Mouse (Mus musculus): ENCODE measurements around the gene Tmem247. TPM values are rescaled to one million over a fixed set of nuclear protein-coding genes. Genes with fewer than 3 reads are reported as not detected.

The Tmem247 gene
- polyA plus RNA-seq (2012; rRNA removed) (not detected in 2 replicates), polyA plus RNA-seq (2014; fragmentation: Nextera tagmentation; extraction: Ambion mirVana) (not detected in 2 replicates)

- Histone ChIP-seq H3K36me3 (replicated peaks; ENCODE audit: control insufficient read depth, insufficient read depth, low read depth) (no peaks in the 10 kb centered on the region), H3K4me1 (replicated peaks; ENCODE audit: control insufficient read depth in 2 of 2, insufficient read depth in 2 of 2, low read length in 1 of 2) (peaks cover 0 to 1% of the 10 kb centered on the region in 2 experiments; a peak in 1 of 4 replicates), H3K9me3 (ENCODE audit: control insufficient read depth, low read length) (no peaks in the 10 kb centered on the region), H3K27ac (no peak within 1 kb of the TSS), H3K9ac (replicated peaks) (no peak within 1 kb of the TSS), H3K4me3 (ENCODE audit: insufficient read depth in 1 of 2, low read depth in 2 of 2, low read length in 2 of 2) (no peak within 1 kb of the TSS), H3K27me3 (ENCODE audit: control insufficient read depth, insufficient read depth, low read length) (no peaks in the 10 kb centered on the region), H3K4me2 (ENCODE audit: low read depth) (no peak within 1 kb of the TSS)
- TF ChIP-seq CTCF (IDR thresholded peaks at IDR 0.05; ENCODE audit: low read depth) = no peak
- no peak for TF ChIP-seq EP300 (IDR thresholded peaks at IDR 0.05; ENCODE audit: low read depth)
- WGBS (ENCODE audit: insufficient replicate concordance) = 76% methylated on average over 10 of the region's 10 CpGs
- DNase-seq (ENCODE audit: low read depth in 3 of 3, low spot score in 3 of 3) (no peak), ATAC-seq (ENCODE audit: insufficient read depth) (no peak)
Measured at GRCm38 (mm10) chr17:86917048-86917447, at the start of gene Tmem247. Tmem247 (plus strand) TSS chr17:86917348.

DNA sequence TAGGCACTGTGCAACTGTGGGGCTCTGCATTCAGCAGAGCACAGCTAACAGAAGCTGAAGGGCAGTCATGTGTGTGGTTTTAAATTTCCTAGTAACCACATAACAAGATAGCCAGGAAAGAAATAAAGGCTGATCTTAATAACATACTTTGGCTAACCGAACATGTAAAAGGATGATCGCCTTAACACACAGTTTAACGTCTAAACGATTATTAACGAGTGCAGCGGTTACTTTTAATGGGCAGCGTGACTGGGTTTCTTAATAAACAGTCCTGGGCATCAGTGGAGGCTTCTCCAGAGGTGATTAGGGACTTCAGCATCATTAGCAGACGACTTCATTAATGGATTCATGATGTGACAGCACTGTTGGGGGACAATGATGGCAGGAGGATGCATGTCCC is 46.6 kb upstream of the Tmem247 start:
- H3K27ac ChIP-seq = no peak overlapping the region
- 76% methylated on average over 8 of the region's 8 CpGs for WGBS (ENCODE audit: insufficient replicate concordance)
- DNase-seq (ENCODE audit: low read depth in 3 of 3, low spot score in 3 of 3) (no peak), ATAC-seq (ENCODE audit: insufficient read depth) (no peak)
- no peaks in the 10 kb centered on the region for H3K4me1 ChIP-seq (replicated peaks; ENCODE audit: control insufficient read depth in 2 of 2, insufficient read depth in 2 of 2, low read length in 1 of 2)
- H3K4me2 ChIP-seq (ENCODE audit: low read depth) = no peak overlapping the region
- no peaks in the 10 kb centered on the region for H3K27me3 ChIP-seq (ENCODE audit: control insufficient read depth, insufficient read depth, low read length)
- no peak for TF ChIP-seq CTCF (IDR thresholded peaks at IDR 0.05; ENCODE audit: low read depth)
- no peak for TF ChIP-seq EP300 (IDR thresholded peaks at IDR 0.05; ENCODE audit: low read depth)
- no peak overlapping the region for H3K4me3 ChIP-seq (ENCODE audit: insufficient read depth in 1 of 2, low read depth in 2 of 2, low read length in 2 of 2)
- H3K36me3 ChIP-seq (replicated peaks; ENCODE audit: control insufficient read depth, insufficient read depth, low read depth) = no peaks in the 10 kb centered on the region
- H3K9ac ChIP-seq (replicated peaks) = no peak overlapping the region
- no peaks in the 10 kb centered on the region for H3K9me3 ChIP-seq (ENCODE audit: control insufficient read depth, low read length)

- no peaks in the 10 kb centered on the region for H3K9me3 ChIP-seq (ENCODE audit: control insufficient read depth, low read length)
- no peak overlapping the region for H3K4me2 ChIP-seq (ENCODE audit: low read depth)
- no peaks in the 10 kb centered on the region for H3K36me3 ChIP-seq (replicated peaks; ENCODE audit: control insufficient read depth, insufficient read depth, low read depth)
- ATAC-seq (ENCODE audit: insufficient read depth) = no peak
- no peak overlapping the region for H3K4me3 ChIP-seq (ENCODE audit: insufficient read depth in 1 of 2, low read depth in 2 of 2, low read length in 2 of 2)
- H3K9ac ChIP-seq (replicated peaks) = no peak overlapping the region
- DNase-seq (ENCODE audit: low read depth in 3 of 3, low spot score in 3 of 3) = no peak
- no peak overlapping the region for H3K27ac ChIP-seq
- peaks cover 0 to 7% of the 10 kb centered on the region in 2 experiments; a peak in 1 of 4 replicates for H3K4me1 ChIP-seq (replicated peaks; ENCODE audit: control insufficient read depth in 2 of 2, insufficient read depth in 2 of 2, low read length in 1 of 2)
- WGBS (ENCODE audit: insufficient replicate concordance) = 24% methylated on average over 6 of the region's 6 CpGs
- H3K27me3 ChIP-seq (ENCODE audit: control insufficient read depth, insufficient read depth, low read length) = no peaks in the 10 kb centered on the region
- TF ChIP-seq EP300 (IDR thresholded peaks at IDR 0.05; ENCODE audit: low read depth) (no peak), CTCF (IDR thresholded peaks at IDR 0.05; ENCODE audit: low read depth) (no peak)
Measured at GRCm38 (mm10) chr17:86872643-86873042, 44.5 kb upstream of the Tmem247 start.

GRCm38 (mm10) chr17:86876940-86877339 is 40.2 kb upstream of the Tmem247 start:
- no peaks in the 10 kb centered on the region for H3K9me3 ChIP-seq (ENCODE audit: control insufficient read depth, low read length)
- peaks cover 0 to 10% of the 10 kb centered on the region in 2 experiments; a peak in 2 of 4 replicates for H3K4me1 ChIP-seq (replicated peaks; ENCODE audit: control insufficient read depth in 2 of 2, insufficient read depth in 2 of 2, low read length in 1 of 2)
- ATAC-seq (ENCODE audit: insufficient read depth) = no peak
- H3K4me2 ChIP-seq (ENCODE audit: low read depth) = no peak overlapping the region; the same call in 1 of the 2 replicates
- 40% methylated on average over 9 of the region's 9 CpGs for WGBS (ENCODE audit: insufficient replicate concordance)
- H3K9ac ChIP-seq (replicated peaks) = no peak overlapping the region
- DNase-seq (ENCODE audit: low read depth in 3 of 3, low spot score in 3 of 3) = no peak
- TF ChIP-seq CTCF (IDR thresholded peaks at IDR 0.05; ENCODE audit: low read depth) (no peak), EP300 (IDR thresholded peaks at IDR 0.05; ENCODE audit: low read depth) (no peak)
- H3K4me3 ChIP-seq (ENCODE audit: insufficient read depth in 1 of 2, low read depth in 2 of 2, low read length in 2 of 2) = no peak overlapping the region
- no peaks in the 10 kb centered on the region for H3K36me3 ChIP-seq (replicated peaks; ENCODE audit: control insufficient read depth, insufficient read depth, low read depth)
- H3K27me3 ChIP-seq (ENCODE audit: control insufficient read depth, insufficient read depth, low read length) = no peaks in the 10 kb centered on the region
- no peak overlapping the region for H3K27ac ChIP-seq

DNA sequence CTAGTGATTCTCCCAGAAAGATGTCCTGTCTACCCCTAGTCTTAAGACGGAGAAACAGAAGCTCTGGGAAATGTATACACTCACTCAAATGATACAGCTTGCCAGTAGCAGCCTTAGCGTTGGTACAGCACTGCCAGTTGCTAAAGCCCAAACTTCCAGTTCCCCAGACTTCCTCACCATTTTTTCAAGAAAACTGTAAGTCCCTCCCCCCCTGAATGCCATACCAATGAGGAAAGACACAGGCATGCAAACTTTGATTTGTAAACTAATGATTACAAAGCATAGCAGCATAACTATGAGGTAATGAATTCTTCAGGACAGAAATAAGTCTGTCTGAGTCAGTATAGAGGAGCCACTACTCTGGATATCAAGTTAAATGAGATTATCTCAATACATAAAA is 39.4 kb upstream of the Tmem247 start:
- H3K36me3 ChIP-seq (replicated peaks; ENCODE audit: control insufficient read depth, insufficient read depth, low read depth) = no peaks in the 10 kb centered on the region
- H3K4me2 ChIP-seq (ENCODE audit: low read depth) = no peak overlapping the region
- peaks cover 0 to 10% of the 10 kb centered on the region in 2 experiments; a peak in 2 of 4 replicates for H3K4me1 ChIP-seq (replicated peaks; ENCODE audit: control insufficient read depth in 2 of 2, insufficient read depth in 2 of 2, low read length in 1 of 2)
- DNase-seq (ENCODE audit: low read depth in 3 of 3, low spot score in 3 of 3) (no peak), ATAC-seq (ENCODE audit: insufficient read depth) (no peak)
- TF ChIP-seq CTCF (IDR thresholded peaks at IDR 0.05; ENCODE audit: low read depth) (no peak), EP300 (IDR thresholded peaks at IDR 0.05; ENCODE audit: low read depth) (no peak)
- no peak overlapping the region for H3K4me3 ChIP-seq (ENCODE audit: insufficient read depth in 1 of 2, low read depth in 2 of 2, low read length in 2 of 2)
- H3K9ac ChIP-seq (replicated peaks) = no peak overlapping the region
- 53% methylated on average over 2 of the region's 2 CpGs for WGBS (ENCODE audit: insufficient replicate concordance)
- H3K9me3 ChIP-seq (ENCODE audit: control insufficient read depth, low read length) = no peaks in the 10 kb centered on the region
- H3K27me3 ChIP-seq (ENCODE audit: control insufficient read depth, insufficient read depth, low read length) = no peaks in the 10 kb centered on the region
- no peak overlapping the region for H3K27ac ChIP-seq
